Mouse (Mus musculus): Measurements from ENCODE around the gene 2810021J22Rik. TPM values are rescaled to one million over a fixed set of nuclear protein-coding genes. Genes with fewer than 3 reads are reported as not detected.

Gene 2810021J22Rik
- polyA plus RNA-seq, 1 experiment from 2014 or later, result 7.1 TPM

DNA sequence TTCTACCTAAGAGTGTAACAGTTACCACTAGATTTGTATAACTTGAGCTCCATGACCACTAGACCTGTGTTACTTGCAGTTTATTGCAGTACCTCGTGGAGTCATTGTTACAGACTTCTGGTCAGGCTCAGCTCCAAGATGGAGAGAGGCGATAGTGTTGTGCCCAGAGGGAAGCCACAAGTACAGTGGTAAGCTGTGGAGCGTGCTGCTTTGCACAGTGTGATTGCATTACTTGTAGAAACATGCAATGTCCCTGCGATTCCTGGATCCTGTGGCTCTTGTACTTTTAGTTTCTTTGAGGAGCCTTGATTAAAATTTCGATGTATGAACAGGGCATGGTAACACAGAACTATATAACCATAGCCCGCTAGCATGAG lies 926 bp downstream of the 2810021J22Rik start:
- 81% methylated on average over 6 of the region's 6 CpGs for WGBS
- Histone ChIP-seq H3K9ac (ENCODE audit: low read length) (peak overlapping the region; percentile 85), H3K9me3 (ENCODE audit: control insufficient read depth, low read length) (no peaks in the 10 kb centered on the region), H3K4me1 (replicated peaks; ENCODE audit: control insufficient read depth, insufficient read depth, low read length) (peaks cover 7% of the 10 kb centered on the region), H3K36me3 (ENCODE audit: control insufficient read depth, insufficient read depth, low read length) (0 out of 2 replicates have a peak, but pooled peaks cover 2% of the 10 kb centered on the region), H3K4me3 (ENCODE audit: low read length) (peak overlapping the region; percentile 81), H3K27me3 (ENCODE audit: control insufficient read depth, insufficient read depth, low read depth, low read length) (no peaks in the 10 kb centered on the region), H3K4me2 (ENCODE audit: low read depth, low read length) (peak overlapping the region; percentile 84), H3K27ac (ENCODE audit: low read length) (no peak overlapping the region)
- no peak for ATAC-seq (ENCODE audit: low read depth)

- 0 out of 2 replicates have a peak, but pooled peaks cover 2% of the 10 kb centered on the region for H3K36me3 ChIP-seq (ENCODE audit: control insufficient read depth, insufficient read depth, low read length)
- ATAC-seq (ENCODE audit: low read depth), result no peak
- peaks cover 7% of the 10 kb centered on the region for H3K4me1 ChIP-seq (replicated peaks; ENCODE audit: control insufficient read depth, insufficient read depth, low read length)
- H3K27me3 ChIP-seq (ENCODE audit: control insufficient read depth, insufficient read depth, low read depth, low read length), result no peaks in the 10 kb centered on the region
- WGBS, result 87% methylated on average over 4 of the region's 4 CpGs
- H3K4me2 ChIP-seq (ENCODE audit: low read depth, low read length), result no peak overlapping the region
- H3K27ac ChIP-seq (ENCODE audit: low read length), result no peak overlapping the region
- no peak overlapping the region for H3K9ac ChIP-seq (ENCODE audit: low read length)
- no peak overlapping the region for H3K4me3 ChIP-seq (ENCODE audit: low read length)
- no peaks in the 10 kb centered on the region for H3K9me3 ChIP-seq (ENCODE audit: control insufficient read depth, low read length)
These were observed 3.9 kb downstream of the 2810021J22Rik start for GRCm38 (mm10) chr11:58870961-58871360.

DNA sequence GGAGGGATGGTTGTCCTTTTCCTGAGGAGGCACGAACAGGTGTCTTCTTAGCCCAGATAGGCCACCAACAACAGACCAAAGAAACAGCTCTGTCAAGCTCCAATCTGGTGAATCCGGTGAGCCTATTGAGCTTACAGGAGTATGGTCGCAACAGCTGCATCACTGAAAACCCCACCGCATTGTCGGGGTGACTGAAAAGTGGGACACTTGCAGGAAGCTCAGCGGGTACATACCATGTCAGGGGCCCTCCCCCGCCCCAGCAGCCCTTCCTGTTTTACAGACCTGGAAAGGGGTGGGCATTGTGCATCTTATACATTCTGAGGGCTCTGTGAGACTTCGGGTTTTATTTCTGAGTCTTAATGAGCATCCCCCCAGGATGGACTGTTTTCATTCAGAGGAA lies 16.7 kb downstream of the 2810021J22Rik start:
- H3K9ac ChIP-seq (ENCODE audit: low read length), result no peak overlapping the region
- H3K27me3 ChIP-seq (ENCODE audit: control insufficient read depth, insufficient read depth, low read depth, low read length), result no peaks in the 10 kb centered on the region
- no peak for ATAC-seq (ENCODE audit: low read depth)
- H3K9me3 ChIP-seq (ENCODE audit: control insufficient read depth, low read length), result no peaks in the 10 kb centered on the region
- H3K27ac ChIP-seq (ENCODE audit: low read length), result no peak overlapping the region
- no peaks in the 10 kb centered on the region for H3K4me1 ChIP-seq (replicated peaks; ENCODE audit: control insufficient read depth, insufficient read depth, low read length)
- H3K36me3 ChIP-seq (ENCODE audit: control insufficient read depth, insufficient read depth, low read length), result peaks cover 18% of the 10 kb centered on the region
- no peak overlapping the region for H3K4me2 ChIP-seq (ENCODE audit: low read depth, low read length)
- WGBS, result 85% methylated on average over 8 of the region's 8 CpGs
- H3K4me3 ChIP-seq (ENCODE audit: low read length), result no peak overlapping the region

DNA sequence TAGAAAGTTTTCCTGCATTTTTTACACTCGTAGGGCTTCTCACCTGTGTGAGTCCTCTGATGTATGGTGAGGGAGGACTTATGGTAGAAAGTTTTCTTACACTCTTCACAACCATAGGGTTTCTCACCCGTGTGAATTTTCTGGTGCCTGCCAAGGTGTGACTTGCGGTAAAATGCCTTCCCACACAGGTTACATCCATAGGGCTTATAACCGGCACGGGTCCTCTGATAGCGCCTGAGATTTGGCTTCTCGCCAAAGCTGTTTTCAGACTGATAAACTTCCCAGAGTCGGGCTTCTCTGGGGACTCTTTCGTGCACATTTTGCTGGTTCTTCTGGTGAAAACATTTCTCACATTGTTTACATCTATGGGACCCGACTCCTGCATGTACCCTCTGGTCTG lies 23.5 kb downstream of the 2810021J22Rik start:
- peaks cover 33% of the 10 kb centered on the region for H3K36me3 ChIP-seq (ENCODE audit: control insufficient read depth, insufficient read depth, low read length)
- 78% methylated on average over 10 of the region's 10 CpGs for WGBS
- no peak for ATAC-seq (ENCODE audit: low read depth)

GRCm38 (mm10) chr11:58894456-58894855 lies 27.4 kb downstream of the 2810021J22Rik start:
- H3K27me3 ChIP-seq (ENCODE audit: control insufficient read depth, insufficient read depth, low read depth, low read length), result no peaks in the 10 kb centered on the region
- peaks cover 36% of the 10 kb centered on the region for H3K36me3 ChIP-seq (ENCODE audit: control insufficient read depth, insufficient read depth, low read length)
- no peak overlapping the region for H3K4me3 ChIP-seq (ENCODE audit: low read length)
- H3K4me1 ChIP-seq (replicated peaks; ENCODE audit: control insufficient read depth, insufficient read depth, low read length), result no peaks in the 10 kb centered on the region
- no peak overlapping the region for H3K4me2 ChIP-seq (ENCODE audit: low read depth, low read length)
- WGBS, result 59% methylated on average over 6 of the region's 6 CpGs
- no peak overlapping the region for H3K9ac ChIP-seq (ENCODE audit: low read length)
- ATAC-seq (ENCODE audit: low read depth), result no peak
- H3K9me3 ChIP-seq (ENCODE audit: control insufficient read depth, low read length), result no peaks in the 10 kb centered on the region
- H3K27ac ChIP-seq (ENCODE audit: low read length), result no peak overlapping the region

More for the DNA sequence above, 23.5 kb downstream of the 2810021J22Rik start:
- H3K4me3 ChIP-seq (ENCODE audit: low read length), result no peak overlapping the region
- no peak overlapping the region for H3K27ac ChIP-seq (ENCODE audit: low read length)
- no peak overlapping the region for H3K4me2 ChIP-seq (ENCODE audit: low read depth, low read length)
- no peaks in the 10 kb centered on the region for H3K9me3 ChIP-seq (ENCODE audit: control insufficient read depth, low read length)
- no peaks in the 10 kb centered on the region for H3K4me1 ChIP-seq (replicated peaks; ENCODE audit: control insufficient read depth, insufficient read depth, low read length)
- no peak overlapping the region for H3K9ac ChIP-seq (ENCODE audit: low read length)
- H3K27me3 ChIP-seq (ENCODE audit: control insufficient read depth, insufficient read depth, low read depth, low read length), result no peaks in the 10 kb centered on the region

DNA sequence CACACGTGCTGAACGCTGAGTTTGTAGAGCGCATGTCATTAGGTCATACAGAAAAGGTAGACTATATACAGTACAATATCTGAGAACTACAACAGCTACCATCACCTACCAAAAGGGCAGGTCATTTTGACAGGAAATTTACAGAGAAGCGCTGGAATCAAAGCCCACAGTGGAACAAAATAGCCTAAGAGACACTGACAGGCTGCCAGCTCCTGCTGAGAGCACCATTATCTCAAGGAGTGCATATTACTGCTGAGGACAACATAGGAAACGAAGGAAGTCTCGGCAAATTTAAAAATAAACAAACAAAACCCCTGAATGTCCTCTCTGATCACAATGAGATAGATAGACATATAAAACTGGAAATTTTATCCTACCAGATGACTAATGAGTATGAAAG lies 30.5 kb downstream of the 2810021J22Rik start:
- no peak for ATAC-seq (ENCODE audit: low read depth)
- H3K4me3 ChIP-seq (ENCODE audit: low read length), result no peak overlapping the region
- no peak overlapping the region for H3K4me2 ChIP-seq (ENCODE audit: low read depth, low read length)
- no peaks in the 10 kb centered on the region for H3K9me3 ChIP-seq (ENCODE audit: control insufficient read depth, low read length)
- no peak overlapping the region for H3K9ac ChIP-seq (ENCODE audit: low read length)
- H3K4me1 ChIP-seq (replicated peaks; ENCODE audit: control insufficient read depth, insufficient read depth, low read length), result peaks cover under 1% of the 10 kb centered on the region
- H3K36me3 ChIP-seq (ENCODE audit: control insufficient read depth, insufficient read depth, low read length), result peaks cover 18% of the 10 kb centered on the region; the same call in 1 of the 2 replicates
- H3K27ac ChIP-seq (ENCODE audit: low read length), result no peak overlapping the region
- H3K27me3 ChIP-seq (ENCODE audit: control insufficient read depth, insufficient read depth, low read depth, low read length), result no peaks in the 10 kb centered on the region
- WGBS, result 63% methylated on average over 6 of the region's 6 CpGs

DNA sequence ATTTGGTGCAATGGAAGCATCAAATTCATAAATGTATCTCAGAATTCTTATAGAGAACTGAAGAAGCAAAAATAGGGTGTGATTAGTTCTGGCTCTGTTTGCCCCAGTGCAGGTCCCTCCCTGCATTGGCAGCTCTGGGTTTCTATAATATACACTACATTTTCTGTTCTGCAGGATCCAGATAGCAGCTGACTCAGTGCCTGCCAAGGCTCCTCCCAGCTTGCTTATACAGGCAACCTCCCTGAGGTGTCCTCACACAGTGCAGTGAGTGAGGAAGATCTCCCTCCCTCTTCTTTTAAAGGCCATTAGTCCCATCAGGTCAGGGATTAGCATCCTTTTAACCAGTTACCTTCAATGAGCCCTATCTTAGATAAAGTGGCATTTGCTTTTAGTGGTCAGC lies 34.1 kb downstream of the 2810021J22Rik start:
- no peak overlapping the region for H3K4me2 ChIP-seq (ENCODE audit: low read depth, low read length)
- no peak overlapping the region for H3K27ac ChIP-seq (ENCODE audit: low read length)
- H3K9me3 ChIP-seq (ENCODE audit: control insufficient read depth, low read length), result no peaks in the 10 kb centered on the region
- H3K27me3 ChIP-seq (ENCODE audit: control insufficient read depth, insufficient read depth, low read depth, low read length), result no peaks in the 10 kb centered on the region
- no peak overlapping the region for H3K9ac ChIP-seq (ENCODE audit: low read length)
- H3K4me3 ChIP-seq (ENCODE audit: low read length), result no peak overlapping the region
- H3K4me1 ChIP-seq (replicated peaks; ENCODE audit: control insufficient read depth, insufficient read depth, low read length), result peaks cover 11% of the 10 kb centered on the region
- peaks cover 11% of the 10 kb centered on the region; the same call in 1 of the 2 replicates for H3K36me3 ChIP-seq (ENCODE audit: control insufficient read depth, insufficient read depth, low read length)
- ATAC-seq (ENCODE audit: low read depth), result no peak

DNA sequence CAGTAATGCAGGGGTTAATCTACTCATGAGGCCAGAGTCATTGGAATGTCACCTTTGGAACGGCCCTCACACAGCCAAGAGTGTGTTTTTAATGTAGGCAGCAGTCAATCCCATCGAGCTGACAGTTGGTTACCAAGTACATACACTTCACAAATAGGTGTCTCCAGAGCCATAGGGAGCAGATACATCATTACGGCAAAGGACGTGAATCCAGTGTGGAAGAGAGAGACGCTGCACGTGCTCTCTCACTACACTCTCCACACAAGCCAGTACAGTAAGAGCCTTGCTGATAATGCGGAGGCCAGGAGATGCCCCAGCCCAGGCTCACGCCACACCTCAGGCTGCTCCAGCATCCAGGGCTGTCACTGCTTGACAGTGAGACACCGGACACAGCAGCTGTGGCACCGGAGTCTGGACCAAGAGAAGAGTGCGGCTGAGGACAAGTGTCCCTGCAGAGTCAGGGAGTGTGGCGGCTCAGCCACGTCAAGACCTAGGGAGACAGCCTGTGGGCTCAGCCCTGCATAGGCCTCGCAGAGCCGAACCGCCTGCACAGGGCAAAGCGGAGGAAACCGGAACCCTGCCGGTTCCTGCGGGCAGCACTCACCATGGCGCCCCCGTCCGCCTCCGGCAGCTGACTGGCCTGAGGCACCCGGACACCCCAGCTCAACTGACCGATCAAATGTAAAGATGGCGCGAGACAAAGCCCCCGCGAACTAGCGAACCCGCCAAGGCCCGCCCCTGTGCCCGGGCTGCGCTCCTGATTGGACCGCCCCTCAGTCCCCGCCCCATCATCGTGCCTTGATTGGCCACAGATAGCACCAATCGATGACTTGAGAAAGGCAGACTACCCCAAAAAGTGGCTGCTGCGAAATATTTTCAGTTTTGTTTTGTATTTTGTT lies 36.7 kb downstream of the 2810021J22Rik start, which contains the start of gene Zfp39:
Gene Zfp39 (minus strand): TSS at position 715 of the 899 bp plus-strand sequence.
- Histone ChIP-seq H3K36me3 (ENCODE audit: control insufficient read depth, insufficient read depth, low read length) (peaks cover 8% of the 10 kb centered on the region; the same call in 1 of the 2 replicates), H3K27ac (ENCODE audit: low read length) (peak within 1 kb of the TSS; percentile 73), H3K4me1 (replicated peaks; ENCODE audit: control insufficient read depth, insufficient read depth, low read length) (peaks cover 11% of the 10 kb centered on the region), H3K9ac (ENCODE audit: low read length) (peak within 1 kb of the TSS; percentile 90), H3K4me2 (ENCODE audit: low read depth, low read length) (peak within 1 kb of the TSS; percentile 87), H3K27me3 (ENCODE audit: control insufficient read depth, insufficient read depth, low read depth, low read length) (no peaks in the 10 kb centered on the region), H3K9me3 (ENCODE audit: control insufficient read depth, low read length) (no peaks in the 10 kb centered on the region), H3K4me3 (ENCODE audit: low read length) (peak within 1 kb of the TSS; percentile 82)
- WGBS, result 1% methylated on average over 40 of the region's 40 CpGs
- ATAC-seq (ENCODE audit: low read depth), result peak; percentile 99

- H3K27ac ChIP-seq (ENCODE audit: low read length), result peak overlapping the region; percentile 63; the same call in 1 of the 2 replicates
- peak; percentile 10; the same call in 1 of the 2 replicates for ATAC-seq (ENCODE audit: low read depth)
- under 1% methylated on average over 8 of the region's 8 CpGs for WGBS
These were observed 37.3 kb downstream of the 2810021J22Rik start for GRCm38 (mm10) chr11:58904410-58904718.

More at GRCm38 (mm10) chr11:58904410-58904718, 37.3 kb downstream of the 2810021J22Rik start:
- Histone ChIP-seq H3K4me3 (ENCODE audit: low read length) (peak overlapping the region; percentile 82), H3K27me3 (ENCODE audit: control insufficient read depth, insufficient read depth, low read depth, low read length) (no peaks in the 10 kb centered on the region), H3K9me3 (ENCODE audit: control insufficient read depth, low read length) (no peaks in the 10 kb centered on the region), H3K36me3 (ENCODE audit: control insufficient read depth, insufficient read depth, low read length) (peaks cover 7% of the 10 kb centered on the region; the same call in 1 of the 2 replicates), H3K4me2 (ENCODE audit: low read depth, low read length) (peak overlapping the region; percentile 56), H3K9ac (ENCODE audit: low read length) (peak overlapping the region; percentile 90), H3K4me1 (replicated peaks; ENCODE audit: control insufficient read depth, insufficient read depth, low read length) (peaks cover 11% of the 10 kb centered on the region)

Measured in lung, embryonic 16.5 days (tissue).